Mouse (Mus musculus) A20 (cell line): Measurements from ENCODE around the gene Acvr1b.

Experiments used
- DNase-seq: peaks from one replicate; pipeline ENCODE4 v3.0.0-alpha.2; 2011; ENCODE audit warnings: low read depth, low spot score

Acvr1b gene

DNA sequence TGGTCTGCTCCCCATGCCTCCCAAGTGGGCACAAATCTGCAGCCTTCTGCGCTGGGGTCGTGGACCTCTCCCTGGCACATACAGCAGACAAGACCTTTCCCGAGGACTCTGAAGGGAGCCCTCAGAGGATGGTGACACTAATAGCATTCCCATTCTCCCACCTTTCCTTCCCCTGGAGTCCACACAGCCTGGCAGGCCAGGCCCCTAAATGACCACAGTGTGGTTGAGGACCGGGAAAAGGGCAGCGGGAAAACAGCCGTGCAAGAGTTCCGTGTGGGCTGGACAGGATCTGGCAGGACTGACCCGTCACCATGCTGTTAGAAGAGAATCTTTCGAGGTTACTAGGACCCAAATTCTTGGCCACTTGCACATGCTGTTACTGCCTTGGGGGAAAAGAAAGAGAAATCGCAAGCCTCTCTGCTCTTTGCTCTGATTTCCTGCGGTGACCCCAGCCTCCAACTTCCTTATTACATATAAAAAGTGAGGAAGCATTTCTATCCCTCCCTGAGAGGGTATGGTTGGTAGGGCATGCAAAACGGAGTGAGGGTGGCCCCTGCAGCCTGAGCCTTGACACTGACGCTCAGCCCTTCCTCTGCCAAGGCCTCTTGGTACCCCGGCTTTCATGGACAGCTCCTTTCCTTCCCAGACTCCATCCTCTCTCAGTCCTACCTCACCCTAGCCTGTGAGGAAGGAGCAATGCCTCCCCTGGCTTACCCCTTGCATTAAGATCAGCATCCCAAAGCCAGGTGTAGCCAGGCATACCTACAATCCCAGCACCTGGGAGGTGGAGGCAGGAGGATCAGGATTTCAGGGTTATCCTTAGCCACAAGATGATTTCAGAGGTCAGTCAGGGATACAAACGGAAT, 27.5 kb upstream of the Acvr1b start:
- no peak for DNase-seq

DNA sequence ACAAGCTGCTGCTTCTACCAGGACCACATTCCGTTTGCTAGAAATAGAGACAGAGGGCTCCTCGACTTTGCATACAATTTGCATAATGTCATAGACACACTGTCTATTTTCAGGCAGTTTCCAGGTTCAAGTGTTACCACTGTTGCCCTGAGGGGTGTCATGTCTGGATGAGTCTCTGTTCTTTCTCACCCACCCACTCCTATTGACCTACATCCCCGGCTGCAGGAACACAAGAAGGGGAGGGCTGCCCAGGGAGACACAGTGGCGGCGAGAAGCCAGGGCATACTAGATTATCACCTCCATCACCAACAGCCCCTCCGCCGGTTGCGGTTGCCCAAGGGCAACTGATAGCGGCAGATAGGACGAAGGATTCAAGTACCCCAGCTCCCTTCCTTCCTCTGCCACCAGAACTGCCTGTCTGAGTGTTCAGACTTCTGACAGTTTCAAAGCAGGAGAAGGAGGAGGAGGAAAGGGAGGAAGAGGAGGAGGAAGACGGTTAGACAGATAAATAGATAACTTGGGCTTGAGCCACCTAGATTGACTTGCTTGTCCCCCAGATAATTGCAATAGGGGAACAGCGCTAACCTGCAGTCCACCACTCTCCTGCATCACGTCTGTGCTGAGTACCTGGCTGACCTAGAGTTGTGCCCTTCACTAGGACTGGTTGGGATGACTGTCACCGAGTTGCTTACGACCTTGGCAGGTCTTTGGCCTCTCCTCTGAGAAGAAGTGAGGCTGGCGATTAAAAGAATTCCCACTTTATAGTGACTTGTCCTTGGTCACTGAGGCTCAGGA, 26.6 kb upstream of the Acvr1b start:
- no peak for DNase-seq

DNA sequence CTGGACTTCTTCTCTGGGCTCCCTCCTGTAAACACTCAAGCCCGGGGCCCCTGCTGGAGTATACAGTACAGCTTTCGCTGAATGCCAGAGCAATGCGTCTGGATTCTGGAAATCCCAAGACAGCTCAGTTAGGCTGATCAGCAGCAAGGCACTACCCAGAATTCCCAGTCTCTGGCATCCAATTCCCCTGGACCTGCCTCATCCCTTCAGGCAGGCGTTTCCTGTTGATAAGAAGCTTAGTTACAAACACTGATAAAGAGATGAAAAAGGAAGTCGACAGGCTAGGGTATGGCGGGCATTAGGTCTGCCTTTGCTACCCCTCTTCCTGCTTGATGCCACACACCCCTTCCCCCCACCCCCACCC, 26.0 kb upstream of the Acvr1b start:
- DNase-seq: no peak

DNA sequence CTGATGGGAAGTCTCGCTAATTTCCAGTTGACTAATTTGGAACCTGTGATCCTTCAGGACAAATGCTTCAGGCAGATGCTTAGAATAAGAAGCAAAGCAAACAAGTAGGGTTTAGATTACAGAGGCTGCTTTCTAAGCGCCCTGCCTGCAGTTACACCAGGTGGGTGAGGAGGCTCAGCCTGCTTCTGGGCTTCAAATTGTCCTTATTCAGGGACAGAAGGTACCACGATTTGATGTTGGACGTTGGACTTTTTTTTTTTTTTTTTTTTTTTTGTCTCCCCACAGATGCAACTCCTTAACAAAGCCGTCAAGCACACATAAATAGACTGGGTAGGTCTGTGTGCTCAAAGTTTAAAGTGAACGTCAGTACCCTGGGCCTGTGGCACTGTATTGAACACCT, 25.3 kb upstream of the Acvr1b start:
- DNase-seq: peak; percentile 65

DNA sequence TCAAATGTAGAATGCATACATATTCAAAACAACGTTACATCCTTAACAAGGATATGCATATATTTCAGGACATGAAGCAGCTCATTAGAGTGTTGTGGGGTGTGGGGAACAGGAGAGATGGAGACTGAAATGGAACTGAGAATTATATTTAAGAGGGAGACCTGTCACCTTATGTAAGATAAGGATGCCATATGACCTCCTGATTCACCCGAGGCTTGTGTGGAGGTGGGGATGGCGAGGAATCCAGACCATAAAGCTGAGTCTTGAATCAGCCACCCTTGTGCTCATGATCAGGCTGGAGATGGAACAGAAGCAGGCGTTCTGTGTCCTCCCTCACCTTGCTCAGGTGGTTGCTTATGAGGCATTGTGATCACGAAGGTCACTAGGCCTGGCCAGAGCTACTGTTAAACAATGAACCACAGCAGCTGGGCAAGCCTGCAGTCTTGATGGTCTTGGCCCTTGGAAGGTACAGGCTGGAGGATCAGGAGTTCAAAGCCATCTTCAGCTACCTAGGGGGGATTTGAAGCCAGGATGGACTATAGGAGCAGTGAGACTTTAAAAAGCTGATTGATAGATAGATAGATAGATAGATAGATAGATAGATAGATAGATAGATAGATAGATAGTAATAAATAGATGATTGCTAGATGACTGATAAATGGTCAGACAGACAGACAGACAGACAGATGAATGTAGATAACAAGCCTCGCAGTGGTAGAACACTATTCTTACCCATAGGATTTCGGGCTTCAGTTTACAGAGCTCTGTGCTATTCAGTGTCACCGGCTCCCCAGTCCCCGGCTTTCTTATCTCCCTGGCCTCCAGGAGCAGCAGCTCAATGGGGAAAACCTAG, 22.2 kb upstream of the Acvr1b start:
- no peak for DNase-seq

DNA sequence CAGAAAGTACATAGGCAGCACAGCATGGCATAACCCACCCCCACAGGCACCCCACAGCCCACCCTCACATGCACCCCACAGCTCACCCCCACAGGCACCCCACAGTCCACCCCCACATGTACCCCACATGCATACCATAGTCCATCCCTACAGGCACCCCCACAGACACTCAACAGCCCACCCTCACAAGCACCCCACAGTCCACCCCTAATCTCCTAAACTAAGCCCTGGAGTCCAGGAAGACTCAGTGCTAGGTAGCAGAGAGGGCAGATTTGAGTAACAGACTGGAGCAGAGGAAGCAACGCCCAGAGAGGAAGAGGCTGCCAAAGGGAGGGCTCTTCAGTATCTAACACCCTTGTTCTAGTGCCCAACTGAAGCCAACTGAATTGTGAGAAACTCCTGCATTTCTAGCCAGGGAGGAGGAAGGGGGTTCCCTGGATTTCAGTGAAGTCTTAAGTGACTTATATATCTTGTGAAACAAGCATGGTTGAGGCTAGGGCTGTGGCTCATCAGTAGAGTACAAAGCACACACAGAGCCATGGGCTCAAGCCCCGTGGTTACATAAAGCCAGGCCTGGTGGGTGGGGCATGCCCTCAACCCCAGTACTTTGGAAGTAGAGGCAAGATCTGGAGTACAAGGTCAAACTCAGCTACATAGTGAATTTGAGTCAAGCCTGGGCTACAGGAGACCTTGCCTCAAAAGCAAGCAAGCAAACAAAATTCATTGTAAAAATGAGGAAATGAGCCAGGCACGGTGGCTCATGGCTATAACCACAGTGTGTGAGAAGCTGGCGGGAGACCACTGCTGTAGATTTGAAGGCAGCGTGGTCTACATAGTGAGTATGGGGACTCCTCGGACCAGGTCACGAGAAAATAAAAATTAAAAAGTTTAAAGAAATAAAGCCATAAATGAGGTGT, 18.9 kb upstream of the Acvr1b start:
- DNase-seq: peak; percentile 60

DNA sequence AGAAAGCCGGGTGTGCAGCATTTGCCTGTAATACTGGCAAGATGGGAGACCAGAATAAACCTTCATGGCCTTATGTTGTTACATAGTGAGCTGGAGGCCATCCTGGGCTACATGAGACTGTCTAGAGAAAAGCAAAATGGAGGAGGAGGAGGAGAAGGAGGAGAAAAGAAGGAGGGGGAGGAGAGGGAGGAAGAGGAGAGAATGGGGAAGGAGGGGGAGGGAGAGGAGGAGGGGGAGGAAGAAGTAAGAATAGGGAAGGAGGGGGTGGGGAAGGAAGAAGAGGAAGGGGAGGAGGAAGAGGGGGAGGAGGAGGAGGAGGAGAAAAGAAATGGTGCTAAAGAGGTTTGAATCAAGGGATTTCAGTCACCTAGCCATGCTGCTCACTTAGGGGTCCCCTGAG, 13.7 kb upstream of the Acvr1b start:
- no peak for DNase-seq

DNA sequence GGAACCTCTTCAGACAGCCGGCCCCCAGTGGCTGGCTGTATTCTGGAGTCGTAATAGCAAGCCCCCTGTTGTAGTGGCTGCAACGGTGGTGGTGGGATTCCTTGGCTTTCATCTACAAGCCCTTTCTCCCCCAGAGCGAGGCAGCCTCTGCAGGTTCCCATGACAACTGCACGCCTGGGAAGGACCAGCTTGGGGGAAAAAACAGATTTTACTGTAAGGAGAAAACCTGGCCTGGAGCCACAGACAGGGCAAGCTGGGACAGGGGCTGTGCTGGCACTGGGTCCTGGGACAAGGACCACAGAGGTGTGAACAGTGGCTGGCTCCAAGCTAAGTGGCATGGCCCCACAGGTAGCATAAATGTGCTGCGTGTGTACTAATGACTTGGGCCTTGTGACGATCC, 13.3 kb upstream of the Acvr1b start:
- DNase-seq: no peak

DNA sequence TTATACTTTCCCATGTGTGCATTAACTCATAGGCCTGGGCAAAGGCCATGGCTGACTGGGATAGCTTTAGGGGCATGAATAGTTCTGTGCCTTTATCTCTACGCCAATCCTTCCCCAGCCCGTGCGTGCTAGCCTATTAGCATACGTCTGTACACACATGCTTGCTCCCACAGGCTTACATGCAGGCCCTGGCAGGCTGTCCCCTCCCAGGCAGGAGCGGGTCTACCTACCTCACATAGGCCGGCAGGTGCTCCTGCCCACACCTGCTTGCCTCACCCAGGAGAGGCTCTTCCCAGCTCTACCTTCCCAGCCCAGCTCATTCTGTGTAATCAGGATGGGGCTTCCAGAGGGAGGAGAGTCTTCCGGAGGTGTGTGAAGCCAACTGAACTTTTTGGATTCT, 12.3 kb upstream of the Acvr1b start:
- DNase-seq: no peak

DNA sequence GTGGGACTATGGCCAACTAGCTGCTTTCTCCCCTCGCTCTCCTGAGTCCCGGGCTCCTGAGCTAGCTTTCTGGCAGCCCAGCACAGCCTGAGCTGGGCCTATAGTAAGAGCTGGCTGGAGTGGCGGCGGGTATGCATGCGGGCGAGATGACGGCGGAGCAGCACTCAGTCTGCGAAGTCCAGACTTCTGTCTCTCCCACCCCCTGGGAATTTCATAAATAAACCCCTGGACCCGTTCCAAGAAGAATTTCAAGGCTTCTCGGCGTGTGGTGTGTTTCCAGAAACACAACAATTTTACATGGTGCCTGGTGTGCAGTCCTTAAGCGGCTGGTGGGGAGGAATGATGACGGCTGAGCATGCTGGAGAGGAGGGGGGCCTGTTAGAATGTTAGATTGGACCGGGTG, 10.8 kb upstream of the Acvr1b start:
- no peak for DNase-seq

DNA sequence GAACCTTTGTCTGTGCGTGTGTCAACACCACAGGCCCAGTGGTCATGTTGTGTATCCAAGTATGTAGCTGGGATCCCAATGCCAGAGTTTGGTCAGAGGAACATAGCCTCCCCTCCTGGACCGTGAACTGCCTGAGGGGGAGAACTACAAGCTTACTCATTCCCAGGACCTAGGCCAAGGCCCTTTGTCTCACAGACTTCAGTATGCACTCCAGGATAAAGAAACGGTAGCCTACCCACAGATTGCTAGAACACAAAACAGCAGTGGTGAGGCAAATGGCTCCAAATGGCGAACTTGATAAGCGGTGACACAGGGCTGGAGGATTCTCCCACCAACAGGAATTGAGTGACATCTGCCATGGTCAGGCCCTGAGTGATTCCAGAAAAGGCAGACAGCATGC, 10.0 kb upstream of the Acvr1b start:
- no peak for DNase-seq

DNA sequence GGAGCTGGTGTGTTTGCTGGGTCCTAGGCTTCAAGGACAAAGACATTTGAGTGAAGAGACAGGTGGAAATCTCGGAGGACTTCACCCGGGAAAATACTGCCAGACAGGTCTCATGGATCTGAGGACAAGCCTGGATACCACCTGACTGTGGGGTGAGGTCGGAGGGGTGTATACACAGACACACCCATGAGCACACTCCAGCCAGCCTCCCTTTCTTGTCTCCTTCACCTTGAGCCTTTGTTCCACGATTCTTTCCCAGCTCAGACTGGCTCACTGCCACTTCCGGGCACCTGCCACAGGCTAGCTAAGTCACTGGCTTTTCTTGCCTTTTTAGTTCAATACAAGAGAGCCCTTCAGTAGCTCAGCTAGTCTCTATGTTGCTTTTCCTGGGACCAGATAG, 9.6 kb upstream of the Acvr1b start:
- DNase-seq: no peak

DNA sequence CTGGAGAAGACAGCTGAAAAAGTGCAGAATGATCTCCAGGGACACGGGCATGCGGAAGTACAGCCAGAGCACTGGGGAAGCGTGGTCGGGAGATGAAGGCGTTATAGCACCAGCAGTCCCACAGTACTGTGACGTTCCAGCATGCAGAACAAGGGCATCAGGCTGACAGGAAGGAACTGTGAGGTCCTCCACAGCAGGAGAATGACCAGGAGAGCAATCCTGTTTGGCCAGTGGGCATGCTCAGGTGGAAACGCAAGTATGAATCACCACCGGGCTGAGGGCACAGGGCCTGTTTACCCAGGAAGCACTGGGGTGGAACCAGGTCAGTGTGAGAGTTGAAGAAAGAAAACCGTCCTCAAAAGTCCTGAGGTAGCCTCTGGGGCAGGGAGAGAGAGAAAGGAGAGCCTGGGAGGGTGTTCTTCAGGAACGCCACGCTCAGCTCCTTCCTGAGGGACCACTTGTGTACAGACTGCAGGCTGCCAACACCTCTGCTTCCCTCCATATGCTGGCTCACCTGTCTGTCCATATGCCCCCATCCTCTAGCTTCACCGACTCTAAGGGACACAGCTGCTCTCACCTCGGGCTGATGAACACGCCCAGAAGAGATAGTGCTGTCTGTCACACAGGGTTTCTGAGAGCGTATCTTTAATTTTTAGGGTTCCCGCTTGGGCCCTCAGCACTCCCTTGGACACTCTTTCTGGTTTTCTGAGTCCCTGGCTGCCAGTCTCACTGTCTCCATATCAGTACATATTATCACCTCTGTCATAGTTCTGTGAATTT, 8.0 kb upstream of the Acvr1b start:
- DNase-seq: no peak

DNA sequence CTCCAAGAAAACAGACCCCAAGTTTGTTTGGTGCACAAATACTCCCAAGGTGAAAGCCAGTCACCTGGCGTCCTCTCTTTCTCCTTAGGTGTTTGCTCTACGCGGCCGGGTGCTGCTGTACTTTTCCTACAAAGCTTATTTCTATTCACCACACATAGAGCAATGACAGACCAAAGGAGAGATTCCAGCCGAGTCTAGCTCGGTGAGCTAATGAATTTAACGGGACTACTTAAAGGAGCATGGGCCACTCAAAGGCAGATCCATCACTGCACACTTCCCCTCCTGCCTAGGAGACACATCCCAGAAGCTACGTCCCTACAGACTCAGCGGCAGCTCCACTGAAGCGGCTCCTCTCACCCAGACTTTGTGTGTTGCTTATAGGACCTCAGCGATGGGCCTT, 6.3 kb upstream of the Acvr1b start:
- no peak for DNase-seq

DNA sequence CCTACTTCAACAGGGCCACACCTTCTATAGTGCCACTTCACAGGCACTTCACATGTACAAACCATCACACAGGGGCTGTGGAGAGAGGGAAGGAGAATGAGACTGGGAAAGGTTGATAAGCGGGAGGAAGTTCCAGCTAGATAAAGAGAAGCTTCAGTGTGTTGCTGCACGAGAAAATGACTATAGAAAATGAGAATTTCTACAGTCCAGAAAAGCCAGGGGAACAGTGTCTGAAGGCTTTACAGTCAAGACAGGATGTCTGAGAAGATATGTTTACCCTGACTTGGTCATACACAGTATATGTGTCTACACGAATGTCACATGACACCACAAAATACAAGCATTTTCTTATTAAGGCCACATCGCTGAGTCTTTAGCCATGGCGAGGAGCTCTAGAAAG, 4.0 kb upstream of the Acvr1b start:
- no peak for DNase-seq

DNA sequence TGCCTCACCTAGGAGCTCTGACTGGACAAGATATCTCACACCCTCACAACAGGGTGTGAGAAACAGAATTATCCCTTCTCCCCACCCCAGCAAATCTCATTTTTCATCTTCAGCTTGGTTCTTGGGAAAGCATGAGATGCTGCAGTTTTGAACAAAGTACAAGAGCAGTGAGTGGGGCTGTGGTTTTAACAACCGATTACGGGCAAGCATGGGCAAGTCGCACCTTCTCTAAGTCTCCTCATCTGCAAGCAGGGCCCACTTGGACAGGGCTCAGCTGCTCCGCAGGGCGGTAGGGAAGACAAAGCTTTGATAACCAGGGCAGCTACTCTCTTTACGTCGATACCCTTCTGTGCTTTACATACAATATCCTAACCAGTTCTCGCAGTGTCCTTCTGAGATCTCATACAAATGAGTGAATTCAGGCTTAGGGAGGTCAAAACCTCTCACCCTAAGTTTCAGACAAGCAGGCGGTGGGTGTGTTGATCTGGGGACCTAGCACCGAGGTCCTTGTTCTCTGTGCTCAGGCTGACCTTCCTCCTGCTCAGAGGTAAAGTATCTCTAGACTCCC, 3.4 kb upstream of the Acvr1b start:
- no peak for DNase-seq

DNA sequence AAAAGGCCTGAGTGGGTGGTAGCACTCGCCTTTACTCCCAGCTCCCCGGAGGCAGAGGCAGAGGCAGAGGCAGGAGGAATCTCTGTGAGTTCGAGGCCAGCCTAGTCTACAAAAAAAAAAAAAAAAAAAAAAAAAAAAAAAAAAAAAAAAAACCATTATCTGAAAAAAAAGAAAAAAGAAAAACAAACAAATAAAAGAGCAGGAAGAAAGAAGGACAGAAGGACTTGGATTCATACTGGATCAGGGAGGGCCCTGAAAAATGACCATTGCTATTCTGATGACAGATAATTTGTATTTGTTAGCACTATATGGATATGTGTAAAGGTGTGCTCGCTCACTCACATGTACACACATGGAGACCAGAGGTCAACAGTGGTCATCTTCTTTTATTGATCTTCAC, 2.6 kb upstream of the Acvr1b start:
- no peak for DNase-seq

DNA sequence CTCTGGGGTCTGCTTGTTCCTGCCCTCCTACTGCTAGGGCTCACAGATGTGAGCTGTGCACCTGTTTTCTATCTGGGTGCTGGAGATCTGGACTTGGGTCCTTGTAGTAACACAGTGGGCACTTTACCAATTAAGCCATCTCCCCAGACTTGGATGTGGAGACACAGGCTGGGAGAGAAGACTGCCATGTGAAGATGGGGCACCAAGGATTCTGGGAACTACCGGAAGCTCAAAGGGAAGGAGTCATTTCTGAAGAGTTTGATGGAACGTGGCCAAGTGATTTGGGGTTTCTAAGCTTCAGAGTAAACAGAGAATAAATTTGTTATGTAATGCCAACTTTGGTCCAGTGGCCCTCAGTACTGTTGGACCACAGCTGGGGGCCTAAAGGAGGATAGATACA, 1.9 kb upstream of the Acvr1b start:
- DNase-seq: no peak

DNA sequence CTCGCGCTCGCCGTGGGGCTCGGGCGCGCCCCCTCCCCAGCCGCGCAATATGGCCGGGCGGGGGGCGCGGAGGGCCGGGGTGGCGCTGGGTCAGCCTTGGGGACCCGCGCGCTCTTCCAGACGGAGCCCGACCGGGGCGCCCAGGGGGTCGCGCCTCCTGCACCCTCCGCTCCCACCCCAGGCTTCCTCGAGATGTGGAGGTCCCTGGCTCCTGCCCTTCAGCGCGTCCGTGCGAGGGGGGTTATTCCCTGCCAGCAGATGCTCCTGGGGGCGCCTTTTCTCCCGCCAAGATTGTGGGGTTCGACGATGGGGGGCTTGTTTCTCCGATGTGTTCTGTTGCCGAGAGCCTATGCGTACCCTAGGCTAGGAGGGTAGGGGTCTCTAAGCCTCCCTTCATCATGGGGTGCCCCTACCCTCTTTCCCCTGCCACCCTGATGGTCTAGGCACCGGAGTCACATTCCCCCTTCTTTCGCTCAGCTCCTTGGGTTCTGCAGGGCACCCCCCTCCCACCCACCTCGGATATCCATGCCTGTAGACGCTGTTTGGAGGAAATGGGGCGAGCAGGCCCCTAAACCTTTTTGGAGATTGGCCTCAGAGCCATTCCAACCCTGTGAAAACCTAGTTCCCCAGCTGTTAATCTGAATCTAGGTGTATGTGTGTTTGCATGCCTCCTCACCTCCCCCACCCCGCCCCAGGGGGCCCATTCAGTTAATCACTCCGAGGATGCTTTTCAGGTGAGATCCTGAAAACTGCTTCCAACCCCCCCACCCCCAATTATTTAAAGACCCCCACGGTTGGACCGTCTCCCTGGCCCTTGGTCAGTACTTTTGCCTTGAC, 645 bp downstream of the Acvr1b start:
- no peak for DNase-seq
